Mouse (Mus musculus): ENCODE measurements around the gene Cdk4. TPM values are rescaled to one million over a fixed set of nuclear protein-coding genes. Genes with fewer than 3 reads are reported as not detected.
"Not testable (repeated sequence)": the region's sequence is repeated elsewhere in the genome, so short reads cannot be mapped to it uniquely, and the experiment has no call there.

The Cdk4 gene
- polyA plus RNA-seq, 1 experiment from 2014 or later: 889 TPM

- no peak for DNase-seq (ENCODE audit: low spot score)
These were observed 6.8 kb upstream of the Cdk4 start for GRCm38 (mm10) chr10:127056490-127056889.

GRCm38 (mm10) chr10:127058161-127058560 is 5.2 kb upstream of the Cdk4 start:
- peak; percentile 75 for DNase-seq (ENCODE audit: low spot score)

GRCm38 (mm10) chr10:127058708-127059107 is 4.6 kb upstream of the Cdk4 start:
- DNase-seq (ENCODE audit: low spot score): no peak

- no peak for DNase-seq (ENCODE audit: low spot score)
These were observed 4.0 kb upstream of the Cdk4 start for GRCm38 (mm10) chr10:127059174-127059967.

GRCm38 (mm10) chr10:127059968-127060916 is 3.1 kb upstream of the Cdk4 start, which contains the start of gene March9:
TSS of gene March9 (minus strand) at chr10:127060184.
- DNase-seq (ENCODE audit: low spot score): peak; percentile 75

GRCm38 (mm10) chr10:127061085-127061484 is 2.2 kb upstream of the Cdk4 start:
- no peak for DNase-seq (ENCODE audit: low spot score)

- no peak for DNase-seq (ENCODE audit: low spot score)
These were observed 1.8 kb upstream of the Cdk4 start for GRCm38 (mm10) chr10:127061513-127061912.

GRCm38 (mm10) chr10:127062101-127062500 is 1.2 kb upstream of the Cdk4 start:
- not testable (repeated sequence) for DNase-seq (ENCODE audit: low spot score)

- no peak for DNase-seq (ENCODE audit: low spot score)
These were observed 831 bp upstream of the Cdk4 start for GRCm38 (mm10) chr10:127062503-127062902.

- peak; percentile 15 for DNase-seq (ENCODE audit: low spot score)
These were observed 858 bp downstream of the Cdk4 start for GRCm38 (mm10) chr10:127063913-127064870.

GRCm38 (mm10) chr10:127065981-127066380 is 2.6 kb downstream of the Cdk4 start:
- DNase-seq (ENCODE audit: low spot score): no peak

GRCm38 (mm10) chr10:127066519-127067018 is 3.2 kb downstream of the Cdk4 start:
- DNase-seq (ENCODE audit: low spot score): no peak

GRCm38 (mm10) chr10:127068360-127069038 is 5.2 kb downstream of the Cdk4 start:
- DNase-seq (ENCODE audit: low spot score): no peak

- DNase-seq (ENCODE audit: low spot score): peak; percentile 20
These were observed 6.2 kb downstream of the Cdk4 start for GRCm38 (mm10) chr10:127069281-127070189.

- peak; percentile 76 for DNase-seq (ENCODE audit: low spot score)
These were observed 7.1 kb downstream of the Cdk4 start, which contains the start of gene Tspan31 for GRCm38 (mm10) chr10:127070190-127071121. TSS of gene Tspan31 (minus strand) at chr10:127070264.

- no peak for DNase-seq (ENCODE audit: low spot score)
These were observed 7.9 kb downstream of the Cdk4 start for GRCm38 (mm10) chr10:127071203-127071602.

- not testable (repeated sequence) for DNase-seq (ENCODE audit: low spot score)
These were observed 8.9 kb downstream of the Cdk4 start for GRCm38 (mm10) chr10:127072270-127072669.

- not testable (repeated sequence) for DNase-seq (ENCODE audit: low spot score)
These were observed 9.6 kb downstream of the Cdk4 start for GRCm38 (mm10) chr10:127072969-127073368.

Measured in thymus, postnatal 0 days (tissue).